Mouse (Mus musculus) cerebellum, adult 2 months (tissue): ENCODE measurements at regions not wholly inside any gene's neighbourhood (a gene's known extent, or its start where the extent isn't known, plus 50 kb on each side); places are given as distances from the start of the nearest gene placed in this dataset.

Source experiments
- CTCF ChIP-seq: fragments of 200-500 bp; IDR thresholded peaks from 2 replicates; pipeline ENCODE4 v1.5.1; 2011; ENCODE audit warnings: low read depth, mild to moderate bottlenecking, control low read depth, low read length, moderate library complexity, borderline replicate concordance; ENCODE audit not compliant: insufficient read depth
- POLR2A ChIP-seq: fragments of 200-500 bp; IDR thresholded peaks from 2 replicates; pipeline ENCODE4 v1.6.1; 2011; ENCODE audit warnings: low read length, control low read depth, borderline replicate concordance; ENCODE audit not compliant: insufficient read depth

DNA sequence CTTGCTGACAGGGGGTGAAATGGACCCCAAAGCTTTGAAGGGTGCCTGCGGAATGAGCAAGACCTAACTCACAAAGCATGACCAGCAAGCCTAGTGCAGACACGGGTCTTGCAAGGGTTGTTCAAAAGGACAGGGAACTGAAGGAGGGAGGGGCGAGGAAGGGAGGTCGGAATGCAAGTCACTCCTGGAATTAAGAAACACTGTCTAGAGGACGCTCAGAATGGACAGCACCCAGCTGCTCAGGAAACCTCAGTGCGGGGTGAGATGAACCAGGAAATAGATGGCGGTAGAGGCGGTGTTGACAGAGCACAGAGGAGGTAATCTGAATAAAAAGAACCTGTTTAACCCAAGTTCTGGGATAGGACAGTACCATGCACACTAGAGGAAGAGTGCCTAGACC is 260.4 kb upstream of the Pard3b start:
- no peak for TF ChIP-seq CTCF
- no peak for TF ChIP-seq POLR2A
